ENCODE assay signal across 14 mouse cellular contexts in the genomic region with DNA sequence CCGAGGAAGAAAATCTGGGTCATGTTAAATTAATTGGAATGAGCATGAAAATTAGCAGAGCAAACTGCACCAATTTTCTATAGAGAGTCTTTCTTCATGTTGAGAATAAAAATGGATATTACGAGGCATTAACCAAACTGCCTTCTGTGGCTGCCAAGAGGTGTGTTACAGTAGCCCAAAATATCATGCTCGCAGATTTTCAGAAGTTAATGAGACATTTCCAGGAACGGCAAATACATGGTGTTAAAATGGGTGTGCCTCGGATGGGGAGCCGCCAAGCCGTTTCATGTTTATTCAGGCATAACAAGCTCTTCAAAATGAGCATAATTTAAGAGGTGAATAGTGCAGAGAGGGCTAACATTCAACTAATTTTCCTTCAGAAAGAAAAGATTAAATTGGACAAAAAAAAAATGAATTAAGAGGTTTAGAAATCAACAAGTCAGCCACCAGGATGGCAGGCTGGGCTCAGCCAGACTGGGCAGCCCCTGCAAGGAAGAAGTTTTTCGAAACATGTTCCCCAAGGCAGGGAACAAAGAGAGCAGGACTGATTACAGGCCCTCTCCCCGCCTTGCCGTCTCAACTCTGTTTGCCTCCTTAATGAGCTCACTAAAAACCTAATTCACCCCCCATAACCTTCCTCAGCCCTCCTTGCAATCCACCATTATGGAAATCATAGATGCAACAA. TPM values are rescaled to one million over a fixed set of nuclear protein-coding genes. Genes with fewer than 3 reads are reported as not detected.
DNase-seq lines count a peak whose midpoint lies in the region; ATAC-seq and TF ChIP-seq lines count a peak whose summit lies in the region.
"Had no signal": no experiment of that assay in that cellular context is flagged by ENCODE, and none has a peak within 500 bp of the region (broad histone marks: within the 10 kb centered on the region; RNA-seq: fewer than 3 reads in every experiment).

No protein-coding gene starts in this region.

- H3K4me3 ChIP-seq in forebrain, embryonic 13.5 days: no peak overlapping the region
- H3K4me3 ChIP-seq in midbrain, embryonic 10.5 days: peak overlapping the region; percentile 35; the same call in 1 of the 2 replicates
- no peak overlapping the region for H3K4me3 ChIP-seq in heart, adult 2 months

- peak; percentile 39 for DNase-seq in embryo, embryonic 10 days (ENCODE audit: low spot score)
- no peak for DNase-seq in embryo, embryonic 9.5 days (ENCODE audit: extremely low spot score)
- DNase-seq in midbrain, embryonic 10.5 days (ENCODE audit: low spot score): no peak
- peak; percentile 51 for DNase-seq in retina, embryonic 14.5 days (ENCODE audit: low spot score)
- no peak for DNase-seq in right cerebral cortex, postnatal 36 days (ENCODE audit: low spot score in 2 of 2)
- DNase-seq in heart, adult 2 months: no peak
- no peak for DNase-seq in heart, postnatal 10 days
- DNase-seq: adrenal gland, adult 8-10 months; cerebellum, adult 9-11 months; kidney, postnatal 14 days; lung, embryonic 14.5 days; right cerebral cortex, postnatal 25 days; thymus, postnatal 36 days had no signal

- TF ChIP-seq EP300 in heart, adult 2 months (IDR thresholded peaks at IDR 0.05; ENCODE audit: insufficient read depth, low read depth, low read length): no peak

- peaks cover 60% of the 10 kb centered on the region for H3K4me1 ChIP-seq in forebrain, embryonic 13.5 days
- H3K4me1 ChIP-seq in midbrain, embryonic 10.5 days: peaks cover 53% of the 10 kb centered on the region
- peaks cover 6% of the 10 kb centered on the region for H3K4me1 ChIP-seq in heart, adult 2 months (ENCODE audit: control insufficient read depth, insufficient read depth, low read length)

- H3K79me2 ChIP-seq in heart, adult 2 months (replicated peaks; ENCODE audit: control insufficient read depth, insufficient read depth, low read length): no peaks in the 10 kb centered on the region; the same call in 1 of the 2 replicates

- intact Hi-C loops in heart, adult 2 months (cut with DNase I): no loop called here
- intact Hi-C loops in heart, postnatal 10 days (cut with DNase I): no loop called here

- peak overlapping the region; percentile 61; the same call in 1 of the 2 replicates for H3K9ac ChIP-seq in forebrain, embryonic 13.5 days
- H3K9ac ChIP-seq in heart, adult 2 months (ENCODE audit: low read depth, low read length): no peak overlapping the region
- H3K9ac ChIP-seq: lung, embryonic 14.5 days had no signal

- peaks cover 23% of the 10 kb centered on the region for H3K36me3 ChIP-seq in forebrain, embryonic 13.5 days (ENCODE audit: poor library complexity, severe bottlenecking)
- peaks cover 15% of the 10 kb centered on the region for H3K36me3 ChIP-seq in midbrain, embryonic 10.5 days
- peaks cover 13% of the 10 kb centered on the region for H3K36me3 ChIP-seq in heart, adult 2 months (ENCODE audit: control insufficient read depth, insufficient read depth, low read length)

- TF ChIP-seq POLR2A in heart, adult 2 months (IDR thresholded peaks at IDR 0.05; ENCODE audit: insufficient read depth, low read depth, low read length): no peak

- no peaks in the 10 kb centered on the region for H3K9me3 ChIP-seq in forebrain, embryonic 13.5 days (replicated peaks)
- H3K9me3 ChIP-seq in midbrain, embryonic 10.5 days (replicated peaks): no peaks in the 10 kb centered on the region

- H3K27ac ChIP-seq in forebrain, embryonic 13.5 days: peak overlapping the region; percentile 93
- H3K27ac ChIP-seq in midbrain, embryonic 10.5 days (replicated peaks): peak overlapping the region; percentile 88
- H3K27ac ChIP-seq in heart, adult 2 months: no peak overlapping the region

- no peaks in the 10 kb centered on the region for H3K27me3 ChIP-seq in forebrain, embryonic 13.5 days
- peaks cover 22% of the 10 kb centered on the region for H3K27me3 ChIP-seq in midbrain, embryonic 10.5 days (ENCODE audit: low read depth, poor library complexity, severe bottlenecking)
- no peaks in the 10 kb centered on the region for H3K27me3 ChIP-seq in heart, adult 2 months (ENCODE audit: control insufficient read depth, insufficient read depth, low read length)

- 9% methylated on average over 10 of the region's 10 CpGs for WGBS in forebrain, embryonic 13.5 days
- WGBS in midbrain, embryonic 10.5 days: 35% methylated on average over 10 of the region's 10 CpGs
- 74% methylated on average over 10 of the region's 10 CpGs for WGBS in heart, adult 2 months

- H3K4me2 ChIP-seq in forebrain, embryonic 13.5 days: peak overlapping the region; percentile 49
- H3K4me2 ChIP-seq: lung, embryonic 14.5 days had no signal

- TF ChIP-seq CTCF in heart, adult 2 months (IDR thresholded peaks at IDR 0.05): no peak

- ATAC-seq in forebrain, embryonic 13.5 days: peak; percentile 50

RNA-seq across cellular contexts. Expression of gene Meis2, which starts 46.7 kb away (rescaled TPM):
- 128 and 130 TPM in 2 replicates for polyA plus RNA-seq in forebrain, embryonic 13.5 days (2015; fragmentation: Nextera tagmentation; extraction: Ambion mirVana)
- polyA plus RNA-seq in midbrain, embryonic 10.5 days (2016; fragmentation: Nextera tagmentation; extraction: Ambion mirVana): 34.4 and 44.0 TPM in 2 replicates
- 10 to 100 TPM; 24.9 to 30.4 TPM for total RNA-seq in heart, adult 2 months (2021)
- 16.9 and 22.4 TPM in 2 replicates for polyA plus RNA-seq in heart, adult 2 months (2012; rRNA removed)
- 10 to 100 TPM; 22.4 to 27.5 TPM for total RNA-seq in heart, postnatal 10 days (2021)

Comparison
In these comparisons a context has a peak if more than half of its experiments do, and no peak if none do; other contexts are left out.
1. DNase-seq: peak in embryo, embryonic 10 days (single experiment) and retina, embryonic 14.5 days (single experiment); none in embryo, embryonic 9.5 days (single experiment), midbrain, embryonic 10.5 days (single experiment), right cerebral cortex, postnatal 36 days (0 of 2), heart, adult 2 months (0 of 2) and heart, postnatal 10 days (0 of 2).